Mouse (Mus musculus) heart, embryonic 15.5 days (tissue): ENCODE measurements around the gene Kbtbd2. TPM values are rescaled to one million over a fixed set of nuclear protein-coding genes. Genes with fewer than 3 reads are reported as not detected.

Experiments used
- polyA plus RNA-seq: library from polyadenylated mRNA; unstranded; fragments of >200 nt; fragmentation: Nextera tagmentation; extraction: Ambion mirVana; gene quantifications from 2 replicates; pipeline ENCODE4 v1.2.1, GENCODE M21; 2015

Gene Kbtbd2
- polyA plus RNA-seq, 1 experiment from 2014 or later = 22.8 TPM

Other genes with a start within 250 kb of the Kbtbd2 start
- gene Pde1c, start 228.7 kb downstream of the Kbtbd2 start, polyA plus RNA-seq = 8.3 and 11.2 TPM in 2 replicates
- gene Lsm5, start 93.1 kb downstream of the Kbtbd2 start, polyA plus RNA-seq = 53.4 and 75.7 TPM in 2 replicates
- 5.8 and 7.0 TPM in 2 replicates for gene Avl9, start 82.9 kb downstream of the Kbtbd2 start, polyA plus RNA-seq
- 129 and 161 TPM in 2 replicates for gene Fkbp9, start 34.2 kb upstream of the Kbtbd2 start, polyA plus RNA-seq
- gene Nt5c3, start 126.1 kb upstream of the Kbtbd2 start, polyA plus RNA-seq = 64.4 and 71.7 TPM in 2 replicates
- 0.10 and 0.21 TPM in 2 replicates for gene Vmn1r4, start 126.2 kb upstream of the Kbtbd2 start, polyA plus RNA-seq
- gene Vmn1r5, start 172.5 kb upstream of the Kbtbd2 start, polyA plus RNA-seq = not detected in 2 replicates
- gene Vmn1r6, start 199.4 kb upstream of the Kbtbd2 start, polyA plus RNA-seq = not detected in 2 replicates
- not detected in 2 replicates for gene Vmn1r7, start 227.5 kb upstream of the Kbtbd2 start, polyA plus RNA-seq
- not detected in 2 replicates for gene Vmn1r8, start 234.5 kb upstream of the Kbtbd2 start, polyA plus RNA-seq